Mouse (Mus musculus): ENCODE data around the gene Ankrd45.
"Not testable (repeated sequence)": the region's sequence is repeated elsewhere in the genome, so short reads cannot be mapped to it uniquely, and the experiment has no call there.

Gene Ankrd45

DNA sequence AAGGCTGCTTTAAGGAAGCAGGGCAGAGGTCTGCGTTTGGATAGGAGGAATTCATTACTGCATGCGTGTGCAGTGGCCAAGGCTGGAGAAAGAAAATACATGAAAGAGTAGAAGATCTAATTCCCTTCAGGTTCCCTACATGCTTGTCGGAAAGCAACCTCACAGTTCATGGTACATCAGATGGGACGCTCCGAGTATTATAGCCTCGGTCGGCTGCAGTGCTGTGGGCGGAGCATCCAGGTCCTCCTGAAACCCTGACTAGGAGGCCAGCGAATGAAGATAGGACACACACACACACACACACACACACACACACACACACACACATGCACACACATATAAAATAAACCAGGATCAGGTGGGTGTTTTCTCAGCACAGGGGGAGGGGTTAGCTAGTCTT is 41.2 kb downstream of the Ankrd45 start:
- in situ Hi-C loops (cut with MboI, MseI), result no loop called here

DNA sequence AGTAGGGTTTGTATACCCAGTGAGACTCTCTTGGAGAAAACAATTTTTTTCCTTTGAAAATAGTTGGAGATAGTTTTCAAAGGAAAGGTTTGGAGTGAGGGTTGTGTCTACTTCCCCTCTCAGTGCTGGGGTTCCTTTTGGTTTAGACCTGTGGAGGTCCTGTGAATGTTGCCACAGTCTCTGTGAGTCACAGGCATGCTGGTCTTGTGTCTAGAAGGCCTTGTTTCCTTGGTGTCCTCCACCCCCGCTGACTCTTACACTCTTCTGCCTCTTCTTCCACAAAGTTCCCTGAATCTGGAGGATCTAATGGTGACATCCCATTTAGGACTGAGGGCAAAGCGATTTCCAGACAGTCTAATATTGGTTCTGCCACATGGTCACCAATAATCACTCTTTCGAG is 42.9 kb downstream of the Ankrd45 start:
- in situ Hi-C loops (cut with MboI, MseI), result no loop called here

DNA sequence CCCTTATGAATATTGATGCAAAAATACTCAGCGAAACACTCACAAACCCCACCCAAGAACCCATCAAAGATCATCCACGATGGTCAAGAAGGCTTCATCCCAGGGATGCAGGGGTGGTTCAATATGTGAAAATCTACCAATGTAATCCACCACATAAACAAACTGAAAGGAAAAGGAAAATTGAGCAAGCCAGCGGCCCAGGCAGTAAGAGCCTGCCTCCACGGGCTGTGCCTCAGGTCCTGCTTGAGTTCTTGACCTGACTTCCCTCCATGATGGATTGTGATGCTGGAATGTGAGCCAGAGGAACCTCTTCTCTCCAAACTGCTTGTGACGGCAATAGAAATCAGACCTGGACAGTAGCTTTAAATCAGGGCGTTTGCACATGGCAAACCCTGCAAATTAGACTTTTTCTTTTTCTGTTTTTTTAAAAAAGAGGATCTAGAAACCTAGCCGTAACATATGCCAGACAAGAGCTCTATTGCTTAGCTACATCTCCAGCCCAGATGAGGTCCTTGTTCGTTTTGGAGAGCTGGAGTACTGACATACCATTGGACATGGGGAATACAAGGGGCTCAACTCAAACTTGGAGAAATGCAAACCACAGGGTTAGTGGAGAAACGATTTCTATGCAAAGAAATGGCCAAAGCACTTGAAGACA is 47.9 kb downstream of the Ankrd45 start:
- in situ Hi-C loops (cut with MboI, MseI), result no loop called here

- in situ Hi-C loops (cut with MboI, MseI), result no loop called here
Measured at GRCm38 (mm10) chr1:161195541-161196351, 53.3 kb downstream of the Ankrd45 start.

- in situ Hi-C loops (cut with MboI, MseI), result not testable (repeated sequence)
Measured at GRCm38 (mm10) chr1:161196364-161196763, 53.9 kb downstream of the Ankrd45 start.

DNA sequence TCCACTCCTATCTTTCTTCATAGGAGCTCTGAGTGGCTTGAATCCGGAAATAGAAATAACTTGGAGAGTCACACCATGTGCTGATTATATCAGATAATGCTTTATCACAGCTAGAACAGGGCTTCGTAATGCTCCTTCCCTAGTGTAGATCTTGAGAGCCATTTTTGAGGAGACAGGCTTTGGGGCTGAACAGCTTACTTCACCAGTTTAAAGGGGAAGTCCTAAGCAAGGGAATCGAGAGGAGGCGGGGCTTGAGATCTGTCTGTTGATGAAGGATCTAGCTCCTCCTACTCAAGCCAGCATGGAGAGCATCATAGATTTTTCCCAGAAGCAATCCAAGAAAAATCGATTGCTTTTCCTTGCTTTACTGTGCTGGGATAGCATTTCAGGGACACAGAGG is 57.4 kb downstream of the Ankrd45 start:
- in situ Hi-C loops (cut with MboI, MseI), result loop anchor here (5.0 kb wide), 1 partner anchor 367 kb away; no protein-coding TSS in a partner anchor

DNA sequence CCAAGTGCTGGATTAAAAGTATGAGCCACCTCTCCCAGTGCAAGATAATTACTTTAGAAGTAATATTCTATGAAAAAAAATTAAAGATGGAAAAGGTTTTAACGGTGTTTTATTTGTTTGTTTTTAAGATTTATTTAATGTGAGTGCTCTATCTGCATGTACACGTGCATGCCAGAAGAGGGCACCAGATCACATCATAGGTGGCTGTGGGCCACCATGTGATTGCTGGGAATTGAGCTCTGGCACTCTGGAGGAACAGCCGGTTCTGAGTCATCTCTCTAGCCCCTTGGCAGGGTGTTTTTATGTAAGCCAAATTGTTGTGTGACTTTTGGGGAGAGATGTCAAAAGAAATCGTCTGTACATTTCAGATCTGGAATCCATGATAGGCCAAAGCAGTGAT is 72.0 kb downstream of the Ankrd45 start:
- in situ Hi-C loops (cut with MboI, MseI), result loop anchor here (10.0 kb wide), 2 partner anchors 80 to 520 kb away; no protein-coding TSS in a partner anchor

DNA sequence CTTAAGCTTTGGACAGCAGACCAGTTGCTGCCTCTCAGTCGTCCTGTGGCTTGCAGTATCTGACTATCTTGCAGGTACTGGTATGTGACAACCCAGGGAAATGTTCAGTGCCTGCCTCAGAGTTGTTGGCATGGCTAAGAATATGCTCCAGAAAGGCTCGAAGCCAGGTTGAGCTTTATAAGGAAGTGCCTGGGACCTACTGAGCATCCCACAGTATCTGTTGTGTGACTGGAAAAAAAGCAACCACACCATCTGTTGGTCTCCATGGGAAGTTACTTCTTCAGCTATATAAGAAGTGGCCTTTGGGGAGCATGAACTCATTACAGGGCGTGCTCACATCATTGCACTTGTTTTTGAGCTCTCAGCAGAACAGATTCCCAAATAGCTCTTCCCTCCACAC is 77.3 kb downstream of the Ankrd45 start:
- in situ Hi-C loops (cut with MboI, MseI), result loop anchor here (10.0 kb wide), 2 partner anchors 75 to 515 kb away; no protein-coding TSS in a partner anchor
